Mouse (Mus musculus): ENCODE data around the gene Chat.

Chat gene

GRCm38 (mm10) chr14:32465889-32466288 lies at the start of gene Chat:
Gene Chat (minus strand): TSS chr14:32465989.
- DNase-seq (ENCODE audit: low spot score in 2 of 2) = no peak

GRCm38 (mm10) chr14:32513336-32514032 lies 47.7 kb upstream of the Chat start, which contains the start of gene Ercc6:
Gene Ercc6 (plus strand): TSS chr14:32513521.
- peak; percentile 86 to 93 for DNase-seq (ENCODE audit: low spot score in 2 of 2)

GRCm38 (mm10) chr14:32512912-32513311 lies 47.1 kb upstream of the Chat start:
- DNase-seq (ENCODE audit: low spot score in 2 of 2) = peak in 1 of 2 experiments; percentile 8

GRCm38 (mm10) chr14:32509443-32509961 lies 43.7 kb upstream of the Chat start:
- no peak for DNase-seq (ENCODE audit: low spot score in 2 of 2)

- DNase-seq (ENCODE audit: low spot score in 2 of 2) = no peak
These were observed 42.5 kb upstream of the Chat start for GRCm38 (mm10) chr14:32508105-32508835.

GRCm38 (mm10) chr14:32507216-32507615 lies 41.4 kb upstream of the Chat start:
- DNase-seq (ENCODE audit: low spot score in 2 of 2) = no peak

GRCm38 (mm10) chr14:32506329-32506728 lies 40.5 kb upstream of the Chat start:
- no peak for DNase-seq (ENCODE audit: low spot score in 2 of 2)

GRCm38 (mm10) chr14:32503897-32504296 lies 38.1 kb upstream of the Chat start:
- DNase-seq (ENCODE audit: low spot score in 2 of 2) = no peak

- no peak for DNase-seq (ENCODE audit: low spot score in 2 of 2)
These were observed 37.2 kb upstream of the Chat start for GRCm38 (mm10) chr14:32502764-32503688.

- DNase-seq (ENCODE audit: low spot score in 2 of 2) = no peak
These were observed 35.5 kb upstream of the Chat start for GRCm38 (mm10) chr14:32501303-32501702.

GRCm38 (mm10) chr14:32496115-32496850 lies 30.5 kb upstream of the Chat start:
- DNase-seq (ENCODE audit: low spot score in 2 of 2) = no peak

- no peak for DNase-seq (ENCODE audit: low spot score in 2 of 2)
These were observed 26.7 kb upstream of the Chat start for GRCm38 (mm10) chr14:32492521-32492920.

GRCm38 (mm10) chr14:32482061-32482460 lies 16.3 kb upstream of the Chat start:
- peak in 1 of 2 experiments; percentile 30 for DNase-seq (ENCODE audit: low spot score in 2 of 2)

- DNase-seq (ENCODE audit: low spot score in 2 of 2) = no peak
These were observed 11.8 kb upstream of the Chat start for GRCm38 (mm10) chr14:32477581-32477980.

GRCm38 (mm10) chr14:32476559-32476958 lies 10.8 kb upstream of the Chat start:
- DNase-seq (ENCODE audit: low spot score in 2 of 2) = no peak

- DNase-seq (ENCODE audit: low spot score in 2 of 2) = peak in 1 of 2 experiments; percentile 15
These were observed 7.2 kb upstream of the Chat start for GRCm38 (mm10) chr14:32472996-32473395.

GRCm38 (mm10) chr14:32467606-32468005 lies 1.8 kb upstream of the Chat start:
- no peak for DNase-seq (ENCODE audit: low spot score in 2 of 2)

GRCm38 (mm10) chr14:32465506-32465870 lies 301 bp downstream of the Chat start:
- no peak for DNase-seq (ENCODE audit: low spot score in 2 of 2)

- DNase-seq (ENCODE audit: low spot score in 2 of 2) = no peak
These were observed 936 bp downstream of the Chat start, which contains the start of gene Slc18a3 for GRCm38 (mm10) chr14:32464601-32465505. Gene Slc18a3 (minus strand): TSS chr14:32464850.
